Mouse (Mus musculus) brain, embryonic 18.5 days (tissue): ENCODE results near the gene Ap2s1.
A peak's percentile ranks its signal among the peaks of the same experiment; 100 is the strongest.

Experiments used
- DNase-seq: peaks from one replicate; pipeline ENCODE4 v3.0.0-alpha.2; 2012; ENCODE audit warnings: low read depth, low spot score

Gene Ap2s1

GRCm38 (mm10) chr7:16752016-16752415 is 13.8 kb downstream of the Ap2s1 start:
- no peak for DNase-seq

GRCm38 (mm10) chr7:16755362-16756017 is 17.3 kb downstream of the Ap2s1 start:
- no peak for DNase-seq

DNA sequence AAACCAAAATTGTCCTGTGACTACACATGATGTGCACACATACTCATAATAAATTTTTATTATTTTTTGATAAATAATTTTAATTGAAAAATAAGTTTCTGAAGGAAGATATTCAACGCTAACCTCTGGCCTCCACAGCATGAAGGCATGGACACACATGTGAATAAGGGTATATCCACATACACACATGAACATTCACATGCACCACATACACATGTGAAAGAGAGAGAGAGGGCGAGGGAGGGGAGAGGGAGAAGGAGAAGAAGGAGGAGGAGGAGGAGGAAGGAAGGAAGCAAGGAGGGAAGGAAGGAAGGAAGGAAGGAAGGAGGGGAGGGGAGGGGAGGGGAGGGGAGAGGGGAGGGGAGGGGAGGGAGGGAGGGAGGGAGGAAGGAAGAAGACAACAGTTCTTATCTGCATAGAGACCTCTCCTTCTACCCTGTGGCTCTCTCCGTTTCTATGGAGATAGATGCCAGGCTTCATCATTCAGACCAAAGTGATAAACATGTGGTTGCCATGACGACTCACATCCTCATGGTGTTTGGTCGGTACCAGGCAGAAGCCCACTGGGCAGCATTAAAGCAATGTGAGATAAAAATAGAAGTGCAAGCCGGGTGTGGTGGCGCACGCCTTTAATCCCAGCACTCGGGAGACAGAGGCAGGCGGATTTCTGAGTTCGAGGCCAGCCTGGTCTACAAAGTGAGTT is 20.8 kb downstream of the Ap2s1 start:
- DNase-seq, result peak; percentile 56

DNA sequence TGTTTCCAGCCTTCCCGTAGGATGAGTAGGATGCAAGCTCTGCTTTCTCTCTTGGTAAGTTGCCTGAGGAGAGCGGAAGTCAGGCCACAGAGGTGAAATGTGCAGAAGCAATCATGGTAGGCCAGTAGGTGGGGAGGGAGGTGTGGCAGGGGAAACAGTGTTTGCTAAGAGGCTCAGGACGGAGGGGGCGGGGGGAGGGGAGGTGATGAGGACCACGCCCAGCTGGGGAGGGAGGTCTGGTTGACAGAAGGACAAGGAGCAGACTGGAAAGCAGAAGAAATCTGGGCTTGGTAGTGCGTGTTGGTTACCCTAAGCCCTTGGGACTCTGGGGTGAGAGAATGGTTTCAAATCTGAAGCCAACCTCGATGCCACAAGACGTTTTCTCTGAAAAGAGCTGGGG is 22.1 kb downstream of the Ap2s1 start:
- no peak for DNase-seq

- DNase-seq, result no peak
These were observed 22.8 kb downstream of the Ap2s1 start for GRCm38 (mm10) chr7:16761005-16761481.

- DNase-seq, result no peak
These were observed 23.4 kb downstream of the Ap2s1 start for GRCm38 (mm10) chr7:16761630-16762029.

- no peak for DNase-seq
These were observed 25.4 kb downstream of the Ap2s1 start for GRCm38 (mm10) chr7:16763463-16764218.

DNA sequence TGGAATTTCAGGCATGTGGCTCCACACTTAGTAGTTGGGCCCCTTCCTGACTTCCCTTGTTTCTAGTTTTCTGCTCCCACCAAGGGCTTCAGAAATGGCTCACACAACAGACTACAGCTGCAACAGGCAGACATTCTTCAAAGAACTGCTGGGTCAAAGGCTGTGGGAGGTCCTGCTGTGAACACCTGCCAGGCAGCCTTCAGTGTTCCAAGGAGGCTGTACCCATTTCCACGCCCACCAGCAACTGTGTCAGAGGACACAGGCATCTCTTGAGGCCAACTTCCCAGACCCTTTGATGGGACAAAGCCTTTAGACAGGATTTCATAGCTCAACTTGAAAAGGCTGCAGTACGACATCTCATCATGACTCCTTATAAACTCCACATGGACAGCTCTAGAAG is 28.2 kb downstream of the Ap2s1 start:
- no peak for DNase-seq

GRCm38 (mm10) chr7:16775888-16776287 is 37.7 kb downstream of the Ap2s1 start:
- DNase-seq, result no peak

GRCm38 (mm10) chr7:16780076-16780475 is 41.9 kb downstream of the Ap2s1 start:
- no peak for DNase-seq

- DNase-seq, result peak; percentile 64
These were observed 42.8 kb downstream of the Ap2s1 start, which contains the start of gene Slc1a5 for GRCm38 (mm10) chr7:16780825-16781554. Gene Slc1a5 (plus strand): TSS chr7:16781340.

- no peak for DNase-seq
These were observed 43.3 kb downstream of the Ap2s1 start for GRCm38 (mm10) chr7:16781555-16781815.

GRCm38 (mm10) chr7:16781816-16782554 is 43.8 kb downstream of the Ap2s1 start:
- no peak for DNase-seq

DNA sequence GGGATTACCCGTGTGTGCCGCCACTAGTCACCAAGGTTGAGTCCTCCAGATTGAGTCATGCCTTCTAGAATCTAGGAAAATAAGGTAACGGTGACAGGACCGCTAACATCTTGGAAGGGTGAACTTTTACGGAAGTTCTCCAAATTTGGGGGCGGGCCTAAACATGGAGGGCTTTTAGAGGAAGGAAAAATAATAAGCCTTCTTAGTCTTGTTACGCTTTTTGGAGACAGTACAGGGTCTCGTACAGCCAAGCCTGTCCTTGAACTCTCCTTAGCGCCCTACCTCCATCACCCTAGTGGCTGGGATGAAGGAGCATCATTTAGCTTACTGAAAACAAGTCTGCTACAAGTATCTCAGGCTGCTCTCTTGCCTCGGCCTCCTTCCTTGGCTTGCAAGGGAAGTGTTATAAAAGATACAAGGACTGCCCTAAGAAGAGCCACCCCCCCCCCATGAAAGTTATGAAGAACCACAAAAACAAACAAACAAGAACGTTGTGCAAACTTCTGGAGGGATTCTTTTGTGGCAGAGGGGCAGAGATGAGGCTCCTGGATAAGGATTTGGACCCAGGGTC is 44.4 kb downstream of the Ap2s1 start:
- no peak for DNase-seq

DNA sequence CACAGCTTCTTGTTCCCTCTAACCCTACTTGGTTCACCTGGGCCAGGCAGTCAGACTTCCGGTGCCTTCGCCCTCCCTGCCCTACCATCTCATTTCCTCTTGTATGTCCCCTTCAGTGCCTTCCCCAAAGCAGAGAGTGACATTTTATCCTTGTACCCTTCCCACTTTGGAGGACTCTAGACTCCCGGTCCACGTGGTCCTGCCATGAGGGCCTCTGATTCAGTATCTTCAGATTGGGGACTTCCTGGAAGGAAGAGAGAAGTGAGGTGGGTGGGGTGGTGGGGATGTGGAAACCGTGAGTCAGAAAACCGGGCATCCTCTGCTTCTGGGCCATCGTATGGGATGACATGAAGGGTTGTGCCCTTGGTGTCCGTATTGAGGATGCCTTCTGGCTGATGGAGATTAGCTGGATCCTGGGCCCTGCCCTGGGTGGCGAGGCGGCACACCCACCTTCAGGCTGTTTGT is 45.0 kb downstream of the Ap2s1 start:
- no peak for DNase-seq

DNA sequence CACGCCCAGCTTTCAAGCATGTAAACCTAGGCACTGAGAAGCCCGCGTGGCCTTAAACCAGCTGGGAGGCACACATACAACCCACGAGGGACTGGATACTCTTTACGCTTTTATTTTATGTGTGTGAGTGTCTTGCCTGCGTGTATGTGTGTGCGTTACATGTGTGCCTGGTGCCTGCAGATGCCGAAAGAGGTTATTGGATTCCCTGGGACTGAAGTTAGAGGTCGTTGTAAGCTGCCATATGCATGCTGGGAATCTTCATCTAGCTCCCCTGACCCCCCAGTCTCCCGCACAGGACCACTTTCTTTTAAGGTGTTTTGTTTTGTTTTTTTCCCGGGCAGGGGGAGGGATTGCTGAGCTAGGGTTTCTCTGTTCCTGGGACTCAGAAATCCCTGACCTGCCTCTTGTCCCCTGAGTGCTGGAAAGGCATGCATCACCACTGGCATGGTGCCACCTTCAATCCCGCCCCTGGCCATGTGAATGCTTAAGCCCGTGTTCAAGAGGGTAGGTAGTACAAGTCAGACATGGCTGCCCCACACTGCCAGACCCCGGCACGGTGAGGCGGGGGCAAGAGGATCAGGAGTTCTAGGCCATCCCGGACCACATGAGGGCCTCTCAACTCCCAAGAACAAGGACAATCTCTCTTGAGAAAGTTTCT is 45.7 kb downstream of the Ap2s1 start:
- no peak for DNase-seq

DNA sequence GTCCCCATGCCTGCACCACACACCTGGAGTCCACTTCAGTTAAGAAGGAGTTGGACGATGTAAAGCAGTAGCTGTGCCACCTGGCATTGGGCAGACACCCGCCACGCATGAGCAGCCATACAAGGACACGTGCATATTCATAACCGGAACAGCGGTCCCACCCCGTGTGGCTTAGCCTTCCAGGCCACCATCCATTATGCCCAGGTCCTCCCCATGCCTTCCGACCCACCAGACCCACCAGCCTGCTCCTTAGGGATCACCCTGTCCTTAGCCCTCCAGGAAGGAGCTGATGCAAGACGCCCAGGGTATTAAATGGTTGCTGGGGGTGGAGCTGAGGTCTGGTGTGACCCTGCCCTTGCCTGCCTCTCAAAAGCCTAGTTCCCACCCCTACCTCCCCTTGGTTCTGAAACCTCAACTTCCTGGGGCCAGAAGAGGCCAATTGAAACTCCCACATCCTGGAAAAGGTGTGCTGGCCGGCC is 46.3 kb downstream of the Ap2s1 start:
- DNase-seq, result no peak

DNA sequence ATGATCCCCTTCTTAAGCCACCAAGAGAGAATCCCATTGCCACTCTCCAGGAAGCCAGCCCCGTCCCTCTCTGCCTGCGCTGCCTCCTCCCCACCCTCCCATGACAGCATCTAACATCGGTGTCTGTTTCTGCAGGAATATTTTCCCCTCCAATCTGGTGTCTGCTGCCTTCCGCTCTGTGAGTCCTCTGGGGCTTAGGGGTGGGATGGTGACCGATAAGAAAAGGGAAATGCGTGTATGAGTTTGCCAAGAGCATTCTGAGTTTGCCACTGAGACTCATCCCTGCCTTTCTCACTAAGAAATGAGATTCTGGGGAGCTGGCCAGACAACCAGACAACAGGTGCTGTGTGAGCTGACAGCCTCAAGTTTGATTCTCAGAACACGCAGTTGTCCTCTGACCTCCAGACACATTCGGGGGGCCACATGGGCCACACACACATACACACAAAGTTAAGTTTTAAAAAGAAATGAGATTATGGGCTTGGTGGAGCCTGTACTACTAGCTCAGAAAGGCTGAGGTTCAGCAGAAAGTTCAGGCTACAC is 47.4 kb downstream of the Ap2s1 start:
- DNase-seq, result no peak

- no peak for DNase-seq
These were observed 54.1 kb downstream of the Ap2s1 start for GRCm38 (mm10) chr7:16792316-16792715.
